Mouse (Mus musculus): ENCODE measurements at regions not wholly inside any gene's neighbourhood (a gene's known extent, or its start where the extent isn't known, plus 50 kb on each side); places are given as distances from the start of the nearest gene placed in this dataset.
"Not testable (repeated sequence)": the region's sequence is repeated elsewhere in the genome, so short reads cannot be mapped to it uniquely, and the experiment has no call there.

DNA sequence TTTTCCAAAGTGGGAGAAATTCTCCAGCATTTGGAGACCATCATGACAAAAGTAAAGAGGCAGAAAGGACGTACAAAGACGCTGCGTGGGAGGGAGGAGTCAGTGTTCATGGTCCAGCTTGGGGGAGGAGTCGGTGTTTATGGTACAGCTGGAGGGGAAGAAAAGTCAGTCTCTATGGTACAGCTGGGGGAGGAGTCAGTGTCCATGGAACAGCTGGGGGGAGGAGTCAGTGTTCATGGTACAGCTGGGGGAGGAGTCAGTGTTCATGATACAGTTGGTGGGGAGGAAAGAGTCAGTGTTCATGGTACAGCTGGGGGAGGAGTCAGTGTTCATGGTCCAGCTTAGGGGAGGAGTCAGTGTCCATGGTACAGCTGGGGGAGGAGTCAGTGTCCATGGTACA, 261.5 kb upstream of the Kdm8 start:
- TF ChIP-seq CTCF (IDR thresholded peaks at IDR 0.05 in 2 of 3, conservative IDR thresholded peaks at IDR 0.05 in 1 of 3; ENCODE audit: control insufficient read depth in 1 of 3, insufficient read depth in 1 of 3, low read depth in 2 of 3, low read length in 3 of 3, poor library complexity in 1 of 3, severe bottlenecking in 1 of 3); GABPA (IDR thresholded peaks at IDR 0.05; ENCODE audit: low read depth, low read length); POLR2AphosphoS5 (IDR thresholded peaks at IDR 0.05; ENCODE audit: borderline replicate concordance, low read depth, low read length); EP300 (IDR thresholded peaks at IDR 0.05; ENCODE audit: low read depth in 1 of 2, low read length in 2 of 2): not testable (repeated sequence)

Data from MEL (cell line).